Mouse (Mus musculus) neural tube, embryonic 12.5 days (tissue): Measurements from ENCODE around the gene Klrg2. TPM values are rescaled to one million over a fixed set of nuclear protein-coding genes. Genes with fewer than 3 reads are reported as not detected.

ENCODE experiments used
- ATAC-seq: fragments of 200-750 bp; cut with Nextera tagmentation; 2 replicates; pipeline ENCODE4 v1.8.0; 2017; ENCODE audit warnings: low read depth, mild to moderate bottlenecking, moderate TSS enrichment, moderate library complexity; ENCODE audit not compliant: low FRiP score
- H3K27ac ChIP-seq: fragments of 300-500 bp; sonication (generic); 2 replicates; pipeline ENCODE4 v1.5.1; 2016
- H3K27me3 ChIP-seq: fragments of 300-500 bp; sonication (generic); replicated peaks from 2 replicates; pipeline ENCODE4 v1.6.1; 2016; ENCODE audit warnings: mild to moderate bottlenecking
- H3K36me3 ChIP-seq: fragments of 300-500 bp; sonication (generic); 2 replicates; pipeline ENCODE4 v1.6.1; 2016; ENCODE audit warnings: mild to moderate bottlenecking
- H3K4me1 ChIP-seq: fragments of 300-500 bp; sonication (generic); 2 replicates; pipeline ENCODE4 v1.6.1; 2016
- H3K4me2 ChIP-seq: fragments of 300-500 bp; sonication (generic); replicated peaks from 2 replicates; pipeline ENCODE4 v1.6.1; 2016; ENCODE audit warnings: mild to moderate bottlenecking
- H3K4me3 ChIP-seq: fragments of 300-500 bp; sonication (generic); 2 replicates; pipeline ENCODE4 v1.5.1; 2016
- H3K9ac ChIP-seq: fragments of 300-500 bp; sonication (generic); 2 replicates; pipeline ENCODE4 v1.6.1; 2016; ENCODE audit warnings: mild to moderate bottlenecking
- H3K9me3 ChIP-seq: fragments of 300-500 bp; sonication (generic); 2 replicates; pipeline ENCODE4 v1.6.1; 2016; ENCODE audit warnings: mild to moderate bottlenecking
- WGBS: fragments of 180-500 bp; shearing (Covaris S2); methylation state at CpG from one replicate; pipeline ENCODE4 v1.1.7; 2016; 5-methylcytosine and 5-hydroxymethylcytosine counted together
- polyA plus RNA-seq: library from polyadenylated mRNA; unstranded; fragments of >200 nt; fragmentation: Nextera tagmentation; extraction: Ambion mirVana; gene quantifications from 2 replicates; pipeline ENCODE4 v1.2.1, GENCODE M21; 2016

The Klrg2 gene
- polyA plus RNA-seq, 1 experiment from 2014 or later, result 0.14 TPM

- ATAC-seq, result no peak
- Histone ChIP-seq H3K9me3 (no peaks in the 10 kb centered on the region), H3K27ac (no peak overlapping the region), H3K27me3 (no peaks in the 10 kb centered on the region), H3K36me3 (no peaks in the 10 kb centered on the region), H3K4me2 (no peak overlapping the region), H3K4me1 (no peaks in the 10 kb centered on the region), H3K9ac (no peak overlapping the region), H3K4me3 (no peak overlapping the region)
- 77% methylated on average over 3 of the region's 3 CpGs for WGBS
These were observed 12.5 kb upstream of the Klrg2 start for GRCm38 (mm10) chr6:38649545-38649944.

- no peak overlapping the region for H3K4me2 ChIP-seq
- no peaks in the 10 kb centered on the region for H3K4me1 ChIP-seq
- ATAC-seq, result no peak
- no peak overlapping the region for H3K4me3 ChIP-seq
- H3K9me3 ChIP-seq, result no peaks in the 10 kb centered on the region
- H3K27ac ChIP-seq, result no peak overlapping the region
- H3K27me3 ChIP-seq, result peaks cover 17% of the 10 kb centered on the region
- 59% methylated on average over 3 of the region's 3 CpGs for WGBS
- no peaks in the 10 kb centered on the region for H3K36me3 ChIP-seq
- no peak overlapping the region for H3K9ac ChIP-seq
These were observed 6.0 kb upstream of the Klrg2 start for GRCm38 (mm10) chr6:38643039-38643438.

DNA sequence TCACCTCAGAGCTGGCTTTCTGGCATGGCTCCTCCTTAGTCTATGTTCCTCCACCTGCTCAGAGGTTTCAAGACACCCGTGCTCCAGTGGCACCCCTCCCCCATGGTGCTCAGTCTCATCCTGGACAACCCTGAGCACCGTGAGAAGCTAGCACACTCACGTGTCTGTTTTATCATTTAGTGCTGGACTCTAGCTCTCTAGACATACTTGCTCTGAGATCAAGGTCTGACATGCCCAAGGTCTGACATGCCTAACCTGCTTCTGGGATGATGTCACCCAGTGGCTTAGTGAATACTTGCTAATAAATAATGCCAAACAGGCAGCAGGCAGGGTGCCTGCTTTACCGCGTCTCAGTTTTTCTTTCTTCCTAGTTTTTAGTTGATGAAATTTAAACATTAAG is 5.6 kb upstream of the Klrg2 start:
- H3K4me3 ChIP-seq, result no peak overlapping the region
- no peaks in the 10 kb centered on the region for H3K4me1 ChIP-seq
- H3K9ac ChIP-seq, result no peak overlapping the region
- H3K36me3 ChIP-seq, result no peaks in the 10 kb centered on the region
- no peak overlapping the region for H3K27ac ChIP-seq
- H3K9me3 ChIP-seq, result no peaks in the 10 kb centered on the region
- H3K4me2 ChIP-seq, result no peak overlapping the region
- no peak for ATAC-seq
- 69% methylated on average over 5 of the region's 5 CpGs for WGBS
- peaks cover 22% of the 10 kb centered on the region for H3K27me3 ChIP-seq

DNA sequence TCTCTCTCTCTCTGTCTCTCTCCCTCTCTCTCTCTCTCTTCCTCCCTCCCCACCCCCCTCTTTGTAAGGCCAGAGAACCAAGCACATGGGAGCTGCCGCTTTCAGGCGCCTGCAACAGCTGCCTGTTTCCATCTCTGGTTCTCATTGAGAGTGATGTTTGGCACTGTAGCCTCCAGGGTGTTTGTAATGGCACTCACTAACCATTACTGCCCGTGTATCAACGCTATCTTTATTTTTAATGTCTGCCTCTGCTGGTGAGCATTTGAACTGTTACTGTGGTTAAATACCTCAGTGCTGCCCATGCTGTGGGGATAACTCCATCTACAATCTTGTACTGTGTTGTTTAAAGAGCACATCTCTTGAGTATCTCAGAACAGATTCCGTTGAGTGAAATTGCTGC is 4.6 kb upstream of the Klrg2 start:
- 60% methylated on average over 5 of the region's 5 CpGs for WGBS
- H3K9me3 ChIP-seq, result no peaks in the 10 kb centered on the region
- no peak overlapping the region for H3K27ac ChIP-seq
- H3K4me2 ChIP-seq, result no peak overlapping the region
- no peak overlapping the region for H3K9ac ChIP-seq
- ATAC-seq, result no peak
- H3K4me1 ChIP-seq, result peaks cover 9% of the 10 kb centered on the region
- no peak overlapping the region for H3K4me3 ChIP-seq
- H3K27me3 ChIP-seq, result peaks cover 31% of the 10 kb centered on the region
- no peaks in the 10 kb centered on the region for H3K36me3 ChIP-seq

DNA sequence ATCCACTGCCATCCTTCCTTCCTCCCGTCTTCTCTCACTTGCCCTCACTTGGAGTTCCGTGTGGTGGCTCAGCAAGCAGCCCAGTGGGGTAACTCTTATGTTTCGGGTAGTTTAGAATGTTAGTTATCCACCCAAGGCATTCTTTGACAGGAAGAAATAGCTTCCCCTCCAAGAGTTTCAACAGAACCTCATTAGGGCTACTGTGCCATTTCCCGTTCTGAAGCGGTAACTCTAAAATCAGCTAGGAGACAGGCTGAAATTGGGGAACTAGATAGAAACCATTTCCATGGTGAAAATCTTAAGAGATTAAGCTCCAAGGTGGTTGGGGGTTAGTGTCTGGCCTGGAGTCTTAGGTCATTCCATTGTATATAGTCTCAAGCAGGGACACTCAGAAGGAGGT is 4.2 kb upstream of the Klrg2 start:
- H3K4me1 ChIP-seq, result peaks cover 13% of the 10 kb centered on the region
- H3K27me3 ChIP-seq, result peaks cover 35% of the 10 kb centered on the region
- H3K4me2 ChIP-seq, result no peak overlapping the region
- no peak overlapping the region for H3K4me3 ChIP-seq
- no peak for ATAC-seq
- WGBS, result 74% methylated on average over 5 of the region's 5 CpGs
- H3K9ac ChIP-seq, result no peak overlapping the region
- H3K27ac ChIP-seq, result no peak overlapping the region
- H3K9me3 ChIP-seq, result no peaks in the 10 kb centered on the region
- no peaks in the 10 kb centered on the region for H3K36me3 ChIP-seq

DNA sequence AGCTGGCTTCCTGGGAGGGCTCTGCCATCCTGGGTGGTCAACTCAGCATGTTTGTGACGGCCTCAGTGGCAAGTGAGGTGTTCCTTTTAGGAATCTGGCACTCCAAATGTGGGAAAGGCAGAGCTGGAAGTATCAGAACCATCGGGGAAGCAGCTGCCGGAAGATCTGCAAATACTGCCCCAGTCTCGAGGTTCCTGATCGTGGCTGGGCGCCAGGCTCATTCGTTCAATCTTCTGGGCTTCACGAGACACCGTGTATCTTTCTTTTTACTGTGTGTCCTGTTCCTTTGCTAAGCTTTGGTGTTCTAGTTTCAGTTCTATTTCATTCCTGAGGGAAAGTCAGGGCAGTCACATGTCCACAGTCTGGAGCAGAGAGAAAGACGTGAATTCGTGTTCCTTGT is 3.4 kb upstream of the Klrg2 start:
- Histone ChIP-seq H3K4me3 (no peak overlapping the region), H3K9ac (no peak overlapping the region), H3K27me3 (peaks cover 43% of the 10 kb centered on the region), H3K27ac (no peak overlapping the region), H3K9me3 (no peaks in the 10 kb centered on the region), H3K4me2 (no peak overlapping the region), H3K36me3 (no peaks in the 10 kb centered on the region), H3K4me1 (peaks cover 18% of the 10 kb centered on the region)
- no peak for ATAC-seq
- WGBS, result 79% methylated on average over 11 of the region's 11 CpGs

- peak overlapping the region; percentile 50 for H3K4me3 ChIP-seq
- H3K4me2 ChIP-seq, result peak overlapping the region; percentile 100
- H3K27ac ChIP-seq, result no peak overlapping the region
- 2% methylated on average over 72 of the region's 72 CpGs for WGBS
- peak overlapping the region; percentile 56 for H3K9ac ChIP-seq
- H3K9me3 ChIP-seq, result no peaks in the 10 kb centered on the region
- H3K4me1 ChIP-seq, result peaks cover 18% of the 10 kb centered on the region
- H3K27me3 ChIP-seq, result peaks cover 62% of the 10 kb centered on the region
- no peaks in the 10 kb centered on the region for H3K36me3 ChIP-seq
- ATAC-seq, result peak; percentile 41
These were observed 846 bp downstream of the Klrg2 start for GRCm38 (mm10) chr6:38635941-38636851.

DNA sequence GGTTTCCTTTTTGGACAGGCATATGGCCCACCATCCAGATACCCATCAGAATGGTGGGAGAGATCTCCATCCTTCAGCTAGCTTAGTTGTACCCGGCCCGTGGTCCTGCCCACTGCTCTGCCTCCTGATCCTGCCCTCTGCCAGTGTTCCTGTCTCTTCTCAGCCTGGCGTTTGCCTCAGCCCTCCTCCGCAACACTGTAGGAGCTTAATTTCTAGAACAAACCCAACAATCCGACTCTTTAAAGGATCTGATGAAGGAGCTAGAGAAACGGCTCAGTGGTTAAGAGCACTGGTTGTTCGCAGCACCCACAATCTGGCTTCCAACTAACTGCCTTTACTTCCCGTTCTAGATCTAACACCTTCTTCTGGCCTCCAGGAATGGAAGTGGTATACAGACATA is 2.6 kb downstream of the Klrg2 start:
- 83% methylated on average over 8 of the region's 8 CpGs for WGBS

GRCm38 (mm10) chr6:38632826-38633225 is 4.2 kb downstream of the Klrg2 start:
- no peaks in the 10 kb centered on the region for H3K9me3 ChIP-seq
- no peak overlapping the region for H3K9ac ChIP-seq
- ATAC-seq, result no peak
- H3K27me3 ChIP-seq, result peaks cover 43% of the 10 kb centered on the region
- peaks cover 2% of the 10 kb centered on the region; the same call in 1 of the 2 replicates for H3K36me3 ChIP-seq
- H3K4me2 ChIP-seq, result no peak overlapping the region
- peaks cover 18% of the 10 kb centered on the region for H3K4me1 ChIP-seq
- no peak overlapping the region for H3K27ac ChIP-seq
- WGBS, result 85% methylated on average over 2 of the region's 2 CpGs
- H3K4me3 ChIP-seq, result no peak overlapping the region

More for the DNA sequence above, 2.6 kb downstream of the Klrg2 start:
- H3K9ac ChIP-seq, result no peak overlapping the region
- H3K36me3 ChIP-seq, result no peaks in the 10 kb centered on the region
- H3K4me1 ChIP-seq, result peaks cover 18% of the 10 kb centered on the region
- no peak overlapping the region for H3K4me3 ChIP-seq
- no peak overlapping the region for H3K4me2 ChIP-seq
- no peaks in the 10 kb centered on the region for H3K9me3 ChIP-seq
- peaks cover 55% of the 10 kb centered on the region for H3K27me3 ChIP-seq
- no peak overlapping the region for H3K27ac ChIP-seq
- no peak for ATAC-seq

- no peak overlapping the region for H3K27ac ChIP-seq
- no peak for ATAC-seq
- H3K27me3 ChIP-seq, result peaks cover 10% of the 10 kb centered on the region
- 100% methylated on average over 1 of the region's 1 CpGs for WGBS
- H3K4me1 ChIP-seq, result no peaks in the 10 kb centered on the region
- peaks cover 8% of the 10 kb centered on the region; the same call in 1 of the 2 replicates for H3K36me3 ChIP-seq
- no peaks in the 10 kb centered on the region for H3K9me3 ChIP-seq
- no peak overlapping the region for H3K9ac ChIP-seq
- no peak overlapping the region for H3K4me2 ChIP-seq
- H3K4me3 ChIP-seq, result no peak overlapping the region
These were observed 7.5 kb downstream of the Klrg2 start for GRCm38 (mm10) chr6:38629556-38629955.

- Histone ChIP-seq H3K4me3 (no peak overlapping the region), H3K27me3 (no peaks in the 10 kb centered on the region; the same call in 1 of the 2 replicates), H3K36me3 (peaks cover 14% of the 10 kb centered on the region), H3K4me2 (no peak overlapping the region), H3K9ac (no peak overlapping the region), H3K9me3 (no peaks in the 10 kb centered on the region), H3K4me1 (no peaks in the 10 kb centered on the region), H3K27ac (no peak overlapping the region)
- ATAC-seq, result no peak
- 85% methylated on average over 4 of the region's 4 CpGs for WGBS
These were observed 9.6 kb downstream of the Klrg2 start for GRCm38 (mm10) chr6:38627486-38627885.

- Histone ChIP-seq H3K4me1 (no peaks in the 10 kb centered on the region), H3K4me3 (no peak overlapping the region), H3K27me3 (no peaks in the 10 kb centered on the region), H3K4me2 (no peak overlapping the region), H3K9ac (no peak overlapping the region), H3K27ac (no peak overlapping the region), H3K9me3 (no peaks in the 10 kb centered on the region), H3K36me3 (peaks cover 17% of the 10 kb centered on the region)
- WGBS, result 95% methylated on average over 4 of the region's 4 CpGs
- no peak for ATAC-seq
These were observed 10.0 kb downstream of the Klrg2 start for GRCm38 (mm10) chr6:38627081-38627480.

- peaks cover 17% of the 10 kb centered on the region for H3K36me3 ChIP-seq
- no peak overlapping the region for H3K27ac ChIP-seq
- H3K27me3 ChIP-seq, result no peaks in the 10 kb centered on the region
- ATAC-seq, result no peak
- H3K9ac ChIP-seq, result no peak overlapping the region
- no peaks in the 10 kb centered on the region for H3K9me3 ChIP-seq
- no peak overlapping the region for H3K4me2 ChIP-seq
- 95% methylated on average over 5 of the region's 5 CpGs for WGBS
- no peaks in the 10 kb centered on the region for H3K4me1 ChIP-seq
- no peak overlapping the region for H3K4me3 ChIP-seq
These were observed 11.0 kb downstream of the Klrg2 start for GRCm38 (mm10) chr6:38626086-38626485.
